Mouse (Mus musculus): ENCODE results near the gene Gm10300. TPM values are rescaled to one million over a fixed set of nuclear protein-coding genes. Genes with fewer than 3 reads are reported as not detected.

Gm10300 gene
- total RNA-seq, 4 experiments from 2014 or later: 0.10 to 0.22 (median 0.11) TPM; not detected in 1

DNA sequence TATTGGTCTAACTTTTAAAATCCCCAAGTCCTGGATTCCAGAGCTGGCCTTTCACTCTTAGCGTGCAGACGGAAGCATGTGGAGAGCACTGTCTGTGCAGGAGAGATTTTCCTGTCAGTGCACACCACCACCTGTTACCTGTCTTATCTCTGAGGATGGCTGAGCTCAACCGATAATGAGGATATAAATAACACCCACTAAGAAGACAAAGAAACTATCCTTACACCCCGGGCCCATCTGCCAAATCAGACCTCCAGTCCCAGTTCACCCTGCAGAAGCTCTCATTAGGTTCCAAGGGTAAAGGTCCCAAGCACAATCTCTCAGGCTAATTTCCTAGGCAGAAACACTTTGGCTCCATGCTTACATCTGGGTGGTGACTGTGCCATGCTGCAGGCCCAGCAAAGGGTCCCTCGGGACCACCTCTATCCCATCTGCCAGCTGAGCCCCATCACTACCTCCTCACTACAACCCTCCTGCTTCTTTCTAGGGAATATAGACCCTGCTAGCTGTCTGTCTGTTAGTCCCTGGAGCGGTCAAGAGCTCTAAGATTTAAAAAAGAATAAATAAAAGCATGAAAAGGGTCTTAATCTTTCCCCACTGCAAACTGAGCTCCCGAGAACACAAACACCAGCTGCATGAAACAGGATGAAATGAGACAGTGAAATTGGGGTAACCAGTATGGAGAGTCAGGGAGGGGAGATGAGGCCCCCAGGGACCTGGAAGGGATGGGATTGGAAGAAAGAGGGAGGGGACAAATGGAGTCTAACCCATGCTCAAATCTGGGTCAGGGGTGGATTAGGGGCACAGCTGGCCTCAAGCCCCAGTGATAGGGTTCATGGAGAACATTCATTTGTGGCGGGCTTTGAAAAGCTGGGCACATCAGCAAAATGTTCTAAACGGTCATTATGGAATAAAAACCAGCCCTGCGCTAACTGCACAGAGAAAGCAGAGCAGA, 22.9 kb upstream of the Gm10300 start:
- DNase-seq (ENCODE audit: low spot score in 2 of 2): no peak

DNA sequence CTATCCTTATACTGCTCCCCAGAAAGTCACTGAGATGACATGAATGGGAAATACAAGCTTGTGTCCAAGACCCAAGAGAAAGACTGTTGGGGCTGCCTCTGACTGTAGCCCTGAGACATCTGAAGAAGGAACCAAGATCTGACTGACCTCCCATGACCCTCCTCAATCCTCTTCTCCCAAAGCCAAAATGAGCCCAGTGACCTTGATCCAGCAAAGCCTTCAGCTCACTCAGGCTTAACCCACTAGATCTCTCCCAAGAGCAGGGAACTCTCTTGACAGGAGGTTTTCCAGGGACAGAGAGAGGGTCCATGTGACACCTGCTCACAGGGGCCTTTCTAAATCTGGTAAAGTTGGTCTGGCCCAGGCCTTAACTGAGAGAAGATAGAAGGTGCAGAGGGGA, 17.2 kb upstream of the Gm10300 start:
- no peak for DNase-seq (ENCODE audit: low spot score in 2 of 2)

DNA sequence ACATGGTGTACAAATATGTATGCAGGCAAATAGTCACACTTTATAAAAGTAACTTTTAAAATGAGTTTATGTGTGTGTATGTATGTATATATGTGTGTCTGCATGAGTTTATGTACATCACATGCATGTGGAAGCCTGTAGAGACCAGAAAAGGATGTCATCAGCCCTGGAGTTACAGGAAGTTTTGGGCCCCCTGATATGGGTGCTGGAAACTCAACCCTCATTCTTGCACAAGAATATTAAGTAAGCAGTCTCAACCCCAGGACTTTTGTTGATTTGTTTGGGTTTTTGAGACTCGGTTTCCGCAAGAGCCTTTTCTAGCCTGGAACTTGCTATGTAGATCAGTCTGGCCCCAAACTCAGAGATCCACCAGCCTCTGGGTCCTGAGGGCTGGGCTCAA, 15.0 kb upstream of the Gm10300 start:
- no peak for DNase-seq (ENCODE audit: low spot score in 2 of 2)

DNA sequence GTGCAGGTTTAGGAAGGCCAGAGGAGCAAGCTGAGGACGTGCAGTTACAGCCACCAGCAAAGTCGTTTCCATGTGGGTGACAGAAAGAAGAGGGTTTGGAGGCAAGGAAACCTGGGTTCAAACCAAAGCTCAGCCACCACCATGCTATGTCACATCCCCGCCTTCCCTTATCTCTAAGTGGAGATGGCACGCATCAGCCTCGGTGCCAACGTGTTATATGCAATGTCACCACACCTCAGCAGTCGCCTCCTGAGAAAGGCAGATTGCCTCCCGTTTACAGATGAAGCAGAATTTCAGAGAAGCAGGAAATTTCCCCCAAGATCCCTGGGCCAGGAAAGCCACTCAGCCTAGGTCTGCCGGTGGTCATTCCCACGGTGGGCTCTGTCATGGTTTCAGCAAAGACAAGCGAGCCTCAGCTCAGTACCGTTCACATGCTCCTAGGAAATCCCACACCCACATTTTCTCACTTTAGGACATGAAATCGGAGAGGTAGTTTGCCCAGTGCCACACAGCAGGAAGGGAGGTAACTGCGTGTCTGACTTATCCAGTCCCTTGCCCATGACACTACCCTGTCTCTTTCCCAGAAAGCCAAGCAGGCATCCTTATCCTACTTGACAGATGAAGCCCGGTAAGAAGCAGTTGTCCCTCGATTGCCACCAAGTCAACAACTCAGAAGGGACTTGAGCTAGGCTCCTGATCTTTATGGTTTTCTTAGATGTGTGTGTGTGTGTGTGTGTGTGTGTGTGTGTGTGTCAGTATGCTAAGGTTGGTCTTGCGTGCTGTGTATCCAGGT, 14.3 kb upstream of the Gm10300 start:
- no peak for DNase-seq (ENCODE audit: low spot score in 2 of 2)

DNA sequence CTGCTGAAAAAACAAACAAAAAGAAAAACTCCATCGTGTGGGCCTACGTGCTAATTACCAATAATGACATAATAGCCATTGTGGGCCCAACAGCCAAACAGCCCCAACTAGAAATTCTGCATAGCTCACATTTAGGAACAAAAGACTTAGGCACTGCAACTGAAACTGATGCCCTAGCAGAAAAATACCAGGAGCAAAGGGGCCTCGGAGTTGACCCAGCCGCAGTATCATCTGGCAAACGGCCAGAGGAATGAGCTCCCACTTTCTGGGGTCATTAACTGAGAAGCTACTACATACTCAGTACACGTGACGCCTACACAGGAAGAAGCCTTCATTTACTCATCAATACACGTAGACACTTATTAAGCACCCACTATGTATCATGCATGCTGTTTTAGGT, 12.2 kb upstream of the Gm10300 start:
- no peak for DNase-seq (ENCODE audit: low spot score in 2 of 2)

DNA sequence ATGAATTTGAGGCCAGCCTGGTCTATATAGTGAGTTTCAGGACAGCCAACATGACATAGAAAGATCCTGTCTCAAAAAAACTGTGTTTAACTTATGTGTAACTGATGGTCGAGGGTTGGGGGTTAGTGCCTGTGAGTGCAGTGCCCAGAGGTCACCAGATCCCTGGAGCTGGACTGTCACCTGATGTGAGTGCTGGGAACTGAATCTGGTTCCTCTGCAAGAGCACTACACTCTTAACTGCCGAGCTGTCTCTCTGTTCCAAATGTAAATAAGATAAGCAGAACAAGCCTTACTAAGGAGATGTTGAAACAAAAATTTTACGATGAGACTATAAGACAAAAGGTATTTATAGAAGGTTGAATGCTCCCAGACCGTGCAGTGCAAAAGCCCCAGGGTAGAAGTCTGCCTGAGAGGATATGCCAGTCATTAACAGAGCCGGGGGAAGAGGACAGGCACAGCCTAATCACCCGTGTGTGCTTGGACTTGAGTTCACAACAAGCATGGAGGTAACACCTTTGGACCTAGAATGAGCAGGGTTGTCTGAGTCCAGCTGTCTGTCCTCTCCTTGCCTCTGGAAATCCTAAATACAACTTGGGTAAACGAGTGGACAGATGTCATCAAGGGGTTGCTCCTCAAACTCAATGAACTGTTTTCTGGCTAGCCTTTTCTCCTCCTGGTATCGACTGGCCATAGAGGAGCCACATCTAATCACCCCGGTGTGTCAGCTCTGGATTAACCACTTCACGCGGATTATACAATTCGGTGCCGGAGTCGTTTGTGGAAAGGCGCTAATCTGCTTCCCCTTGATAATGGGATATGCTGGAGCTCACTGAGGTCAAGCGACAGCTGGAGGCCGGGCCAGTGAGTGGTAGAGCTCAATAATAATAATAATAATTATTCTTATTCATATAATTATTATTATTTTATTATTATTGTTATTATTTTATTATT, 11.3 kb upstream of the Gm10300 start:
- DNase-seq (ENCODE audit: low spot score in 2 of 2): no peak

DNA sequence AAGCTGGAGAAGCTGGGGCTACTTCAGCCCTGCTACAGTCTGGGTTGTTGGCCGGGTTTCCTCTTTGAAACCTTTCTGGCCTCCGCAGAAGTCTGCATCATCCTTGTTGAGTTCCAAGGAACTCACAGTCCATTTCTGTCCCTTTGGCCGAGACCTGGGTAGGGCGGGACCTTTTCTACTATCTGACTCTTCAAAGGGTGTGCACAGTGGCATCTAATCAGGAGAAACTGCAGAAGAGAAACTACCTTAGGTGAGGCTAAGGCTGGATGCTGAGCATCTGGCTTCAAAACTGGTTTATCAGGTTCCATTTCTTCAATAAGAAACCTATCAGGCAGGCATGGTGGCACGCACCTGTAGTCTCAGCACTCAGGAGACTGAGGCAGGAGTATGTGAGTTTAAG, 9.9 kb upstream of the Gm10300 start:
- DNase-seq (ENCODE audit: low spot score in 2 of 2): no peak

DNA sequence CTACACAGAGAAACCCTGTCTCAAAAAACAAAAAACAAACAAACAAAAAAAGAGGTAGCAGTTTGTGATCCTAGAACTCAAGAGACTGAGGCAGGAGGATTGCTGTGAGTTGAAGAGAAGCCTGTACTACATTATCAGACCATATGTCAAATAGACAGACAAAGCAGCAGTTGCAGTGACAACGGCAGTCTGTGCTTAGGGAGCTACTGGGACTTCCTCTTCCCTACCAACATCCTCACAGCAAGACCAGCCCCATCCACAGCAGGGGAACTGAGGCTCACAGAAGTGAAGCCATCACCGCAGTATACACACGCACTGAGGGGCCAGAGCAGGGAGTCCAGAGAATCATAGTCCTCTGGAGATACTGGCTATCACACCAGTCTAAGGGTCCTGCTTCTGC, 8.9 kb upstream of the Gm10300 start:
- no peak for DNase-seq (ENCODE audit: low spot score in 2 of 2)

DNA sequence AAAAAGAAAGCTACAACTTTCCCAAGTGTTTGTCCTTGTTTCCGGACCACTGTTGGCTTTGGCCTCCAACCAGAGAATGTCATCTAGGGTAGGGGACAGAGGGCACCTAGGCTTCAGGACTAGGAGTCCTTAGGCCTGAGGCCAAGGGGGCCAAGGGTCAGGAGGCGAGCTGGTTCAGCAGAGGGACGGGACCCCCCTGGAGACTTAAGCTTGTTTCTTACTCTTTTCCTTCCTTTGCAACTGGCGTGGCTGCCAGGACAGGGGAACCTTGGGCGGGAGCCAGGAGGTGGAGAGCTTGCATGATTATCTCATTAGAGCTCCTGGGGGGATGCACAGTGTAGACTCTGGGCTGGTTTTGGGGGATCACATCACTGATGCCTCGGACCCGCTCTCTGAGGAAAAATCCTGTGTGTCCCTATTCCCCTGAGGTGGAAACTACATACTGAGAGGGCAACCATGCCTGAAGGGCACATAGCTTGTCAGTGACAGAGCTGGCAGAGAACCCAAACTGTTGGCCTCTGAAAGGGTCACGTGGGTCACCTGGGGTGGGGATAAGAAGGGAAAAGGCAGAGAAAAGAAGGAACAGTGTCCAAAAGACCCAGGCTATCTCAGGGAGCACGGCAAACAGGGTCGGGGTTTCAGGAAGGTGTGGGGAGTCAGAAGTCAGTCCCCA, 8.3 kb upstream of the Gm10300 start:
- peak in 1 of 2 experiments; percentile 27 for DNase-seq (ENCODE audit: low spot score in 2 of 2)

DNA sequence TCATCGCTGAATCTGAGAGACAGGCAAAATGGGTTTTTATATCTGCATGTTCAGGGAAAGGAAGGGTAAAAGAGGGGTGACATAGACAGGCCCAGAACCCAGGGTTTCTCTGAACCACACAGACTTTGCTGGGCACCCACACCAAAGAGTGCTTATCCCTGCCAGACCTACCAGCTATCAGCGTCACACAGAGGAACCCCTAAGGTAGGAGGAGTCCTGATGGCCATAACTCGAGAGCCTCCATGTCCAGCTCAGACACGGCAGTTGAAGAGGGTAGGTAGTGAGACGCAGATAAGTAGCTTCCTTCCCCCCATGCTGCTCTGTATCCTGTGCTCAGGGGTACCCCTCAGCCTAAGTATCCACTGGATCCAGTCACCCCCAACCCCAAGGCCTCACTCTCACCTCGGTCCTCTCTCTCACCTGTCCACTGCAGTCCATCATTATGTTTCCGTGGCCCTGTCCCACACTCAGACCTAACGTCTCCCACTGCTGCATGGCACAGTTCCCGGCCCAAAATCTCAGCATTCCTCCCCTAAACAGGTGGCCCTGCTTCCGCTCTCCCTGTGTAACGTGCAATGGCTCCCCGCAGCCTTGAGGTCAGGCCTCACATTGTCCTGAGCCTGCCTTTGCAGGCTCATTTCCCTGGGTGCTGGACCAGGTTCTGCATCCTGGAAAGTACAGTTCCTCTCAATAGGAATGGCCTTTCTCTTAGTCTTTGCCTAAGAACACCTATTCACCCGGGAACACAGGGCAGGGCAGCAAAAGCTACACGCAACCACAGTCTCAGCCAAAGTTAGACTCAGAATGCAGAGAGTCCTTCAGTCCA, 7.2 kb upstream of the Gm10300 start:
- DNase-seq (ENCODE audit: low spot score in 2 of 2): no peak

DNA sequence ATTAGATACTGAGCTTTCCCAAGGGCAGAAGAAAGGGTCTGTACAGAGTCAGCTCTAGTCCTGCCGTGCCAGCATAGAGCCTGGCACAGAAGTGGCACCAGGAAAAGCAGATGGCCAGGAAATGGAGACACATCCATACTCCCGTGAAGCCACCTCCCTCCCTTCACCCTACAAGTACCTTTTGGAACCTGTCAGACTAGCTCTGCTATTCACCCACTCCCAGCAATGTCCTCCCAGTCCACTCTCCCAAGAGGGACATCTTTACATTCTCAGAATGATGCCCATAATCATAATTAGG, 6.6 kb upstream of the Gm10300 start:
- no peak for DNase-seq (ENCODE audit: low spot score in 2 of 2)

DNA sequence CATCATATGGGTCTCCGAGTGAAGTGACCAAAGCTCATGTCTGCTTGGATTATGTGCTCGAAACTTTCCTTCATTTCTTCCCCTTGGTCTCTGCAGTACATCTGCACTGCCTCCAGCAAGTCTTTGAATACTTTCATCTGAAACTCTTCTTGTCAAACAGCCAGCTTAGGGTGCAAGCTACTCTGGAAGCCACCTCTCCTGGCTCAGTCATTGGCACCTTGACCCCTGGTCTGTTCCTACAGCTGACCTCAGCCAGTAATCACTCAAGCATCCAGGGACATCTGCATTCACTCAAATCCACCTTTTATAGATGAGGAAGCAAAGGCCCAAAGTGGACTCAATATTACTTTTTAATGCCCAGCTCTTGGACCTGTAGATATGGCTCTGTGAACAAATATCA, 2.8 kb upstream of the Gm10300 start:
- DNase-seq (ENCODE audit: low spot score in 2 of 2): no peak

DNA sequence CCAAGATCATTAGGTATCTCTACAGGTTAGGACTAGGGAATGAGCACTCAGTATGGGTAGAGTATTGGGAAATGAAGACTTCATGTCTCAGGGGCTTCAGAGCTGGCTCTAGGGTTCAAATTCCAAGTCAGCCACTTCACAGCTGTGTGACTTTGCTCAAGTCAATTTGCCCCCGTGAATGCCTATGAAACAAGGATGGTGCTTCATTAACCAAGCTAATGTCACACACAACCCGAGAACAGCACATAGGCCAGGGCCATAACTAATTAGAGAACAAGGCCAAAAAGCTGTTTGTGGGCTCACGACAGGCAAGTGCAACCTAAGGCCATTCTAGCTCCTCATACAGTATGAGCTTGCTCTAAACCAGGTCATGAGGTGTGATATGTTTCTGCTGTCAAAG, 2.3 kb upstream of the Gm10300 start:
- no peak for DNase-seq (ENCODE audit: low spot score in 2 of 2)

DNA sequence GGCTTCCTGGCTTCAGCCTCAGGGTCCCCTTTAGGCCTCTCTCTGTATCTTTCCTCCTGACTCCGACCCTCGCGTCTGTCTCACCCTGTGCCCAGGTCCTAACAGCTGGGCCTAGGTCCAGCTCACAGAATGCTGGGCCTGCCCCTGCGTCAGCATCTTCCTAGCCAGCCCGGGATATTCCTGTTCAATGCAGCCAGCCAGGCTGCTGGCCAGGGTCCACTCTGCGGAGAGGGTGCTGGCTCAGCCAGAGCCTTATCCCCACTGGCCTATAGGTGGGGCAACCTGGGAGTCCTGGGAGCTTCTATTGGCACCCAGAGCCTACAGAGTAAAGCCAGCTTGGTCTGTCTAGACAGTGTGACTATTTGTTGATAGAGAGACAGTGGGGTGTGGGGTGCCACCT, 1.6 kb upstream of the Gm10300 start:
- DNase-seq (ENCODE audit: low spot score in 2 of 2): peak; percentile 56 to 79

DNA sequence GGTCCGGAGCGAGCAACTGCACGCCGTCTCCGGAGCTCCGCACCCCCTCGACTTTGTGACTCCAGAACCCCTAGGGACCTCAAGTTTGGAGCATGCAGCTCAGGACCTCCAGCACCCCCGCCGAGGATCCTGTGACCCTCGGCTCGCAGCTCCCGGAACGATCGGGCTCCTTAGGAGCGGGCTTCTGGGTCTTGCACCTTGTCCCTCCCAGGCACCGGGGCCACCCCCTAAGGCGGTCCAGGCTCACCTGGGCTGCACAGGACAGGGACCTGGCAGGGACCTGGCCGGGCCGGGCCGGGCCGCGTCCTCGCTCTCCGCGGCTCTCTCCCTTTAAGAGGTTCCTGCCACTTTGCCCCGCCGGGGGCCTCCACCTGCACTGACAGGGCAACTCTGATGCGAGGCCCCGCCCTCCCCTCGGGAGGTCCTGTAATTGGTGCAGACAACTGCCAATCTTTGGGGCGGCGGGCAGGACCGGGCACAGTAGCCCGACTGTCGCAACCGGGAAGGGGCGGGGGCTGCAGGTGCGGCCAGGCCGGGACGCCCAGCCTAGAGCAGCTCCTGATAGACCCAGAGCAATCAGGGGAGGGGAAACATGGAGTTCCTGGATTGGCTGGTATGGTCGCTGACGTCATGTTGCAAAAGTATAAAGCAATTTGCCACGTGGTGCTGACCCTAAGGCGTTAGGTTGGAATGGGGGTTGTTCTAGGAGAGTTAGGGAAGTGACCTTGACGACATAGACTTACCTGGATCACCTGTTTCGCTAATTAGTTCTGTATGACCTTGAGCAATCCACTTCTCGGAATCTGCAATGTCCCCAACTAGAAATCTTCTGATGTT, 654 bp downstream of the Gm10300 start, which contains the start of gene Epb41:
Gene Epb41 (minus strand): TSS at position 389 of the 837 bp plus-strand sequence.
- DNase-seq (ENCODE audit: low spot score in 2 of 2): peak; percentile 98 to 99

DNA sequence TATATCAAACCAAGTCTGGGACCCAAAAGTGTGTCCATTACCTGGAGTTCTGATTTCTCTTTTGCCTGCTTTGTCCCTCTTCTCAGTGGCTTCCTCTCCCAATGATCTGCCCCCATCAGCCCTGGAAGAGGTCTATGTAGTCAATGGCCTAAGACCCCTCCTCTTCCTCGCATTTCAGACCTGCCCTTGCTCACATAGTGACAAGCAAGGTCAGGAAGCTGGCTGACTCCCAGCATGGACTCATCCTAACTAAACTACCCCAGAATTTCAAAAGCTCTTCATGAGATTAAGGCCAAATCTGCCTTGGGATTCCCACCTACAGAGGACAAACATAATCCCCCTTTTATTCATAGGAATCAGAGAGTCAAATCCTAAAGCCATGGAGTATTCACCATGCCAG, 1.3 kb downstream of the Gm10300 start:
- no peak for DNase-seq (ENCODE audit: low spot score in 2 of 2)

DNA sequence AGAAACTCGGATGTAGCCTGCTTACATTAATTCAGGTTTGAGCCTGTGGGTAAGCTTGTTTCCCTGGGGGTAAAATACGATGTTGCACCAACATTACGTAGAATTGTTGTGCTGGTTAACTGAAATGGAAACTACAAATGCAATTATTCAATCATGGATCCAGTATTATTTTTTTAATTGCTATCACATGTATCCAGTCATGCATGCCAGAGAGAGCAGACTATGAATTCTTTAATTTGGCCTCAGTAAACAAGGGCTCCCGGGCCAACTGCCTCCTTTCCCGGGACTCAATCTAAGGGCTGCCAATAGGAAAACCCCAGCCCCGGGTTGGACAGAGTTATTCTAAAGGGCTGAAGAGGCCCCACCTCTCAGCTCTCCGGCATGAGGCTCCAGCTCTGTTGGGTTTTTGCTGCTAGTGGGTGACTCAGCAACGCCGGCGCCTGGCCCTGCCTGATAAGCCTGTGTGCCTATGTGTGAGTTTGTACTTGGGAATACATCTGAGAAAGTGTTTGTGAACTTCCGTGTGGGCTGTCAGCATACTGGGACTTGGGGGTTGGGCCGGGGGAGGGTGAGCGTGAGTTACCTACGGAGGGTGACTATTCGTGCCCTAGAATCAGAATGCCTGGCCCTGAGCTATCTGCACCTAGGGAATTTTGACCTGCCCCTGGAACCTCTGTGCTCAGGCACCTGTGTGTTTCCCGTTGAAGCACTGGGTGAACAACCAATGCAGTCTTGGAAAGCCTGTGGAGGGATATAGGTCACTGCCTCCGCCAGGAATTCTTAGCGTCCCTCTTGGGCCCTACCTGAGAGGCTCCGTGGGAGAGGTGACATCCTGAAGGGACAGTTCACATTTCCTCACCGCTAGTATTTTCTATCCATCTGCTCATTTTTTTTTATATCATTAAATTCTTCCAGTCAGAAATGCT, 2.2 kb downstream of the Gm10300 start:
- no peak for DNase-seq (ENCODE audit: low spot score in 2 of 2)

DNA sequence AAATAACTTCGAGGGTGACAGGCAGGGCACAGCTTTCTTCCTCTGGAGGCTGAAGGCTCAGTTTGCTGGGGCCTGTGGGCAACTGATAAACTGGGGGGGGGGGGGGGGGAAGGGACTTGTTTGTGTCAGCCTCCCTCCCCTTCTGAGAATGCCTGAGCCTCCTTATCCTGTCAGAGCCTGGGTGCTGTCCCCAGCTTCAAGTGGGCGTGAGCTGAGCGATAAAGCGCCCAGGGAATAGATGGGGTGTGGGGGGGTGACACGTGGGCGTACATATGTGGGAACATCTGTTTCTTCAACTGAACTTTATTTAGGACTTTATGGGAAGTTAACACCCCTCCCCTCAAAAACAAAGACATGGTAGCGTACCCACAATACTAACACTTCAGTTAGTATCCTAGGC, 2.9 kb downstream of the Gm10300 start:
- no peak for DNase-seq (ENCODE audit: low spot score in 2 of 2)
